Mouse (Mus musculus): ENCODE data around the gene Mif.

DNA sequence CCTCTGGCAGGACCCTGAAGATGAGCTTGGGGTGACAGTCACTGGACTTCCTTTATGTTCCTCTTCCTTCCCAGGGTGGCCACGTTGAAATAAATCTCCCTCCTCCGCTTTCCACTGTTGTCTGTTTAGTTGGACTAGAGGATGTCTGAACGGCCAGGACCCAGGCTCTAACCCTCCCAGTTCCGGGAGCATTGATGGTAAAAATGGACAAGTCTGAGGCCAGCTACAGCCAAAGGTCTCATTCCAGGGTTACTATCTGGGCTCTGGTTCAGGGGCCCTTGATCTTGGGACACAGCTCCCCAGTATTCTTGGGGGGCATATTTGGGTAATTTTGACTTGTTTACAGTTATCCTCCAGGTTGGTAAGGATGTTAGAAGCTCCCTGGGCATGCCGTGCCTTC lies 1.5 kb upstream of the Mif start:
- no peak for TF ChIP-seq CTCF (IDR thresholded peaks at IDR 0.05; ENCODE audit: low read depth, low read length)
- no peak for TF ChIP-seq TAL1 (conservative IDR thresholded peaks at IDR 0.05; ENCODE audit: low read depth, low read length)
- no peak for TF ChIP-seq POLR2AphosphoS5 (IDR thresholded peaks at IDR 0.05; ENCODE audit: insufficient replicate concordance, low read depth, low read length)
- TF ChIP-seq GATA1 (IDR thresholded peaks at IDR 0.05; ENCODE audit: borderline replicate concordance, low read length): no peak
